Mouse (Mus musculus) frontal cortex, postnatal 25 days (tissue): ENCODE measurements around the gene Fam219a.

Source experiments
- DNase-seq, 2 experiments: peaks; one replicate each; pipeline ENCODE4 v3.0.0; 2022; ENCODE audit warnings: low spot score in 2 of 2

Fam219a gene

DNA sequence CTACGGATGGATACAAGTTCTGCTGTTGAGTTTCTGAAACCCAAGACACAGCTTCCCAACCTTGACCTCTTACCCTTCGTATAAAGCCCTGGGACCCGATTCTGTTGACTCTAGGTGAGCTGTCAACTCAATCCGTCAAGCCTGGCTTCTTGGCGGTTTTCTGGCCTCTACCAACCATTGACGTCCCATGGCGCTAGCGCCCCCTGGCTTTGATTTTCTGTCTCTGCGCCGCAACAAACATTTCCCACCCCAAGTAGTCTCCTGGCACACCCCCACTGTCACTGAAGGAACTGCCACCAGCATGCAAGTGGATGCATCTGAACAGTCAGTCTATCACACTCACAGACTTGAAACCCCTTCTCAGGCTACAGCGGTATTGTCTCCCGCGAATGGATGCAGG is 63.2 kb downstream of the Fam219a start:
- no peak for DNase-seq

DNA sequence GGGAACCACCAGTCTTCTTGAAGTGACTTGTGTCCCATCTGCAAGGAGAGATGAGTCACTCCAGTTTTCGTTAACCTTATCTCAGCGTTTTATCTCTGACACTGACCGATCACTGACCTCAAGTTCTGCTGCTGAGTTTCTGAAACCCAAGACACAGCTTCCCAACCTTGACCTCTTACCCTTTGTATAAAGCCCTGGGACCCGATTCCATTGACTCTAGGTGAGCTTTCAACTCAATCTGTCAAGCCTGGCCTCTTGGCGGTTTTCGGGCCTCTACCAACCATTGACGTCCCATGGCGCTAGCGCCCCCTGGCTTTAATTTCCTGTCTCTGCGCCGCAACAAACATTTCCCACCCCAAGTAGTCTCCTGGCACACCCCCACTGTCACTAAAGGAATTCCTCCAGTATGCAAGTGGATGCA is 64.2 kb downstream of the Fam219a start:
- no peak for DNase-seq

DNA sequence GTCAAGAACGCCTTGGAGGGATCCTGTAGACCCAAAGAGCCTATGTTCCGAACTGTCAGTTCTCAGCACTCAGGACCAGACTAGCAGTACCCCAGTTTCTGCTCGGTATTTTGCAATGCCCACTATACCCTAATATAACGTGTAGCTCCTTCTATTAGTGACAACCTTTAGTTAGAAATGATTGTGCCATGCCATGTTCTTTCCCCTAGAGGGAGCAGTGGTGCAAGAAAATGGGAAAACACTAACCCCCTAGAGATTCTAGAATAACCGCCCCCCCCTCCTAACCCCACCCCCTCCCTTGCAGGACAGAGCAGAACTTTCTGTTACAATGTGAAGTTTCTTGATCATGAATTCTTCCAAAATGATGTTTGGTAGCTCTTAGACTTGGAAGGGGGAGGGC is 65.0 kb downstream of the Fam219a start:
- DNase-seq, result no peak

DNA sequence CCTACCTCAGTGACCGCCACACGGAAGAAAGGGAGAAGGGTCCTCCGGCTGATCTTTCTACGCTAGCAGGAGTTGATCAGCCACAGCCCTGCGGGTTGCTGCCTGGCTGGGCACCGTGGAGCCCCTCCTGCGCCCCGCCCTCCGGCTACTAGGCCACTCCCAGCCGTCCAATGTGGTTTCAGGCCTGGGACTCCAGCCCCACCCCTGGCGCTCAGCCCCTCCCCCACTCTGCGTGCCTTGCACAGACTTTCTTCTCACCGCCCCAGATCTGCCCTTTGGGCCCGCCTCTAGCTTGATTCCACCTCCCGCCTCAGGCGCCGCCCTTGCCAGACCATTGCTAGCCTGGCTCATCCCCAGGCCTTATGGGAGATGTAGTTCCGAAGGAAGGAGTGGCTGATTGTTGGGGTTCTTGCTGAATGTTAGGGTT is 66.3 kb downstream of the Fam219a start, which contains the start of gene AI464131:
Gene AI464131 (minus strand): TSS at position 91 of the 427 bp plus-strand sequence.
- peak; percentile 86 to 88 for DNase-seq

DNA sequence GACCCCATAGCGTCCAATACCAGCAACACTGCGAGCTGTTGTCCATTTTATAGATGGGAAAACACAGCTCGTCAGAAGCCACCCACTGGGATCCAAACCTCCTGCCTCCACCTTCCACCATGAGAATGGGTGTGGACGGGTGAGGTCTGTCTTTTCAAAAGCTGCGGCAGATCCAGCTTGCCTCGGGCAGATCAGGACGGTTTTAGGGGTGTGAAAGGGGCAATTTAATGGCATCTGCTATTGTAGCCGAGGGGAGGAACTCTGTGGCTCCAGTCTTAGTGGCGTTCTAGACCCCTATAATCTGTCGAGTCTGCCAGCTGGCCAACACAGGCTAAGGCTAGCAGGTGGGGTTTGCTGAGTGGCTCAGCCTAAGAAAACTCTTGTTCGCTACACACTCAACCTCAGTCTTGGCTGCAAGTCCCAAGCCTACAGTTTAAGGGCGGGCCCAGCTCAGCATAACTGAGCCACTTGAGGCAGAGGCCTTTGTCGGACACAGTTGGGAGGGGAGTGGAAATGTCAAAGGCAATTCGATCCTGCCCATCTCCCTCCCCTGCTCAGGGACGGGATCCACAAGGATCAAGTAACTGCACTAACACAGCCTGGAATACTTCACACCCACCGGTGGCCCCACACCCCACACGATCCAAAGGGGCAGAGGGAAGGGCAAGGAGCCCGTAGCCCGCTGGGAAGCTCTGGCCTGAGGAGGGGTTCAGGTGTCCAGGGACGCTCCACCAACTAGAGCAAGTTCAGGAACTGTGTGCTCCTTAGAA is 67.0 kb downstream of the Fam219a start:
- DNase-seq, result no peak

DNA sequence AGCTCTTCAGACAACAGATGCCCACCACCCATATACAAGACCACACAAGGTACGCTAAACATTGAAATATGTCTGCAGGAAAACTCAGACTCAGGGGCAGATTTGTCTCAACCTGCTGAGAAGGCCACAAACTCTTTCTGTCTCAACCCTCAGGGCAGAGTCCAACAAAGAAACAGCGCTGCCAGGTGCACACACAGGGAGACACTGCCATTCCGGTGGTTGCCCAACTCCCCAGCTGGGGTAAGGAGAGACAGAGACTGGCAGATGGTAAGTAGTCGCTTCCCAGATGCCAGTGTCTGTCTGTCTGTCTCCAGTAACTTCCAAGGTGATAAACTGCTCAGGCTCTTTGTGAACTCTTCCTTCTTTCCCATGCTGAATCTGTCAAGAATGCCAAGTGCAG is 68.6 kb downstream of the Fam219a start:
- DNase-seq, result no peak

DNA sequence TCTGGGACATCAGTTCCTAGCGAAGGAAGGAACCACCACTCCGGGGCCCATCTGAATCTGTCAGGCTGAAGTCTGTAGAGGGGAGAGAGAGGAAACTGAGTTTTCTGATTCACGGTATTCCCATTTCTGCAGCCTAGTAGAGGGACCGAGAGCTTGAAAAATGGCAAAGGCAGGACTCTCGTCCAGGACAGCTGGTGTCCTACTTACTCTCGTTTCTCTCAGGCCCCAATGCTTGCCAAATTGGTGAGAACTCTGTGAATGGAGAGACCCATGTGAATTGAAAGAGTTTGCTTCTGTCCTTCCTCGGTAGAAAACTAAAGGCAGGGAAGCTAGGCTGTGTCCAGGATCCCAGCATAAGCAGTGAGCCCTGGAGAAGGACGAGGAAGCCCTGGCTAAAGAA is 69.7 kb downstream of the Fam219a start:
- no peak for DNase-seq

DNA sequence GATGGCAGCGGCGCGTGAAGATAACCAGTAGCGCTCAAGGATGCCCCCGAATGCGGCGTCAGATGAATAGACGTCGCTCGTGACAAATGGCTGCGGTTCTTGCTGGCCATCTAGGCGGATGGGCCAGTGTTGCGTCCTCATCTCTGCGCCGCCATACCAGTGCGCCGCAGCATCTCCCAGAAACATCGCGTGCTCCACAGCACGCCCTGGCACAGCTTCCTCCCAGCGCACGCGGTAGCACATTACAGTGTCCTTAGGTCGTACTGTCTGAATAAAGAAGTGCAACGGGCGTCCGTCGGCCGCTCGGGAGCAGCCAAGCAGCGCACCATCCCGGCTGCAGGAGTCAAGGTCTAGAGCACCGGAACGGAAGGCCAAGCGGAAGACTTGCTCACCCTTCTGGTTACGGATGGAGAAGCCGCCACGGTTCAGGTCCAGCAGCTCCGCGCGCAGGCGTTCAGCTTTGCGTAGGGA is 70.4 kb downstream of the Fam219a start:
- DNase-seq, result no peak

DNA sequence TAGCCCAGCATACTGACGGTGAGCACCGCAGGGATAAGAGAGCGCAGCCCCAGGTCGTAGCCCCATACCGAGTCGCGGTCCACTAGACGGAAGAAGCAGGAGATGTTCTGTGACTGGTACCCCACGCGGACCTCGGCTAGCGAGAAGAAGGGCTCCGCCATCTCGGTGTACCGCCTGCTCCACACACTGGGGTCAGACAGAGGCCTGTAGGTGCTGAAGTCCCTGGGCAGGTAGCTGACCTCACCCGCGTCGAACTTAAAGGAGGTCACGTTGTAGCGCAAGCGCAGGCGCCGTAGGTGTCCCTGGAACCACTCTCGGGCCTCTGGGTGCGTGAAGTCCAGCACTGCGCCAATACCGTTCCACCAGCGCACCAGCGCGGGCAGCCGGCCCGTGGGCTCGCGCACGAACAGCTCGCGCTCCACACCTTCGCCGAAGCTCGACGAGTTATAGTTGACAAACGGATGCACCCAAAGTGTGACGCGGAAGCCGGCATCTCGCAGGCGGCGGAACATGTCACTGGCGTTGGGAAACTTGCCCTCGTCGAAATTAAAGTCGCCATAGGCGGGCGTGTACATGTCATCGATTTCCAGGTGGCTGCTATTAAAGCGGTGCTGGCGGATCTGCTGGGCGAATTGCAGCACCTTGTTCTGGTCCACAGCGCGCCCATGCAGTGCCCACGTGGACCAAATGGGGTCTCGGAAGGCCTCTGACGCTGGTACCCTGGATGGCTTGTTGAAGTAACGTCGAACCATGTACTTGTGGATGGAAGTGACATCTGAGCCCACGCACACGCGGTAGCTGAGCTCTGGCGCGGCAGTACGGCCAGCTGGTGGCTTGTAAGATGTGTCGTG is 71.1 kb downstream of the Fam219a start:
- no peak for DNase-seq

DNA sequence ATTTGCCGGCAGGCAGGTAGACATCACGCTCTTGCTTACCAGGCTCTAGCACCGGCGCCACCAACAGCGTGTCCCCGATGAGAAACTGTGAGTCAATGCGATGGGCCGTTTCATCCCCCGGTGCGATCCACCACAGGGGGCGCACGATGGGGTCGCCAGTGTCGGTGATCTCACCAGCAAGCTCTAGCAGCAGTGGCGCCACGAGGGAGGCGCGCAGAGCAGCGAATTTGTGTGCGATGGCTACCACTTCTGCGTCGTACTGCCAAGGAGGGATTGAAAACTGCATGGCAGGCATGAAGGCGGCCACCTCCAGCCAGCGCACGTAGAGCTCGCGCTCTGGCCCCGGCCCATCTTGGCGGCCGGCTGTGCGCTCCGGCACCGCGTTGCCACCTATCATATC is 71.8 kb downstream of the Fam219a start:
- DNase-seq, result no peak

DNA sequence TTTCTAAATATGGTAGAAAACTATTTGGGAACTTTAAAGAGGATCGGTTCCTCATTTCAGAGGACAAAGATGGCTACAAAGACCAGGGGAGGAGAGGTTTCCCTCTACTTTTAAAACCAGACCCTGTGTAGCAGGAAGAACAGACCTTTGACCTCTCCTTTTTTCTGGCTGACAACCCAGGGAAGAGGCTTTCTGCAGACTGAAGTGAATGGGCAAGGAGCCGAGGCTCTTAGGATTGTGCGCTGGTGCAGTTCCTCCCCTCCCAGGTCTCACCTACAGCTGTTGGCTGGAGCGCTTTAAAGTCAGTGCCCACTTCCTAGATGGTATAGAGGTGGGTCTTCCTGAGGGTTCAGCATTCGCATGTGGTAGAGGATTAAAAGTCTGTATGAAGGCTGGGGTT is 72.3 kb downstream of the Fam219a start:
- DNase-seq, result no peak

DNA sequence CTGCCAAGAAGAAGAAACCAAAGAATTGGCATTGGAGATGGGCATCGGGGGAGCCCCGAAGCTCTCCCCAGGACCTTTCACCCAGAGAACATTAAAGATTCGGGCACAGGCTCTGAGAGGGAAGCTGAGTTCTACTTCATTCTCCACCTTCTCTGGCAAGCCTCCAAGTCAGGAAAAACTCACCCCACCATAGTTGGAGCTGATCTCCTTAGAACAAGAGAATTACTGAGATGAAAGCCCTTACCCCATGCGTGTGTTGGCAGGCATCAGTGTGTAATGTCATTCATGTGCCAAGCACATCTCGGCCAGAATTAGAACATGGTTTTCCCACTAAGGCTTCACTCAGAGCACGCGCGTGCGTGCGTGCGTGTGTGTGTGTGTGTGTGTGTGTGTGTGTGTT is 73.5 kb downstream of the Fam219a start:
- no peak for DNase-seq

DNA sequence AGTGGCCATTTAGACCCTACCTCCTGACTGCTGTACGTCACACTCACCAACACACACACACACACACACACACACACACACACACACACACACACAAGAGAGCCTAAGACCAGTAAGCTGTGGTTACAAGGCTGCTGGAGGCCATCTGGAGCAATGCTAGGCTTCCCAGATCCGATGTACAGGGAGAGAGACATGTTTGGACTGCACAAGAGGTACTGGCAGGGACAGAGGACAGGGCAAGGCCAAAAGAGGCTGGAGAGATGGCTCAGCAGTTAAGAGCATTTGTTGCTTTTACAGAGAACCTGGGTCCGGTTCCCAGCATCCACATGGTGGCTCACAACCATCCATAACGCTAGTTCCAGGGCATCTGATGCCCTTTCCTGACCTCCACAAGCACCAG is 74.3 kb downstream of the Fam219a start:
- DNase-seq, result no peak

DNA sequence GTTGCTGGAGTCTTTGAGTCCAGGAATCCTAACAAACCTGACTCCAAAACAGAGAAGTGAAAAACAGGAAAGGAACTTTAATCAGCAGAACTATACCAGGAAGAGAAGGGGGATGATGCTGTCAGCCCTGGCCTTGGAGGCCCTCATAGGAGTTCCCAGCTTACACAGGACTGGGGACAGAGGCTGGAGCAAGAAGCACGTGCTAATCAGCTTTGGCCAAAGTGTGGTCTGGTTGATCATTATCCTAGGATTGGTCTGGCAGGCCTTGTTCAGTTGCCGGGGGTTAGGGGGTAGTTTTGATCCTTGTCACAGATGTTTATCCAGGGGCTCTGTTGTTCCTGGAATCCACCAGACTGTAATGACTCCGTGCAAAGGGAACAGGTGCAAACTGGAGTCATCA is 75.0 kb downstream of the Fam219a start:
- DNase-seq, result no peak

DNA sequence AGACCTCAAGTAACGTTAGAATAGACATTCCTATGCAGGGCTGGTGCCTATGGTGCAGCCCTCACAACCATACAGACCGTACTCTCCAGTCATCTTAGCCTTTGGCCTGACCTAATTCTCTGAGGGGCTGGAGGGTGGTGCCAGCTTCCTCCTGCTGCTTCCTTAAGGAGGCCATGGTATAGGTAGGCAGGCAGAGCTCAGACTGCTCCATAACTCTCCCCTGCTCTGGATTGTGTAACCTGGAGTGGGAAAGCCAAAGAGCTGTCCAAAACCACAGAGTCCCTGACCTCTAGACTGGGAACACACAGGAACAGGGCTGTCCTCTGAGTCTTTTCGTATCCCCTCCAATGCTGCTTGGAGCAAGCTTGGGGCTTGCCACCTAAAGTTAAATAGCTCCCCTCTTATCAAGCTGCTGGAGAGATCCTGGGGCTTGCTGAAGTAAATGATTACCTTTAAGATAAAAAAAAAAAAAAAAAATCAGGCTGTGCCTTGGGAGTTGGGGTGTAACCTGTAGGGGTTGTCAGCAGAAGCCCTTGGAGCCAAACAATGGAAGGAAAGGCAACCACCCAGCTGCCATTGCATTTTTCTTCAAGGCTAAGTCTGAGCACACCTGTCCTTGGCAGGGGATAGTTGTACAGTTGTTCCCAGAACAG is 75.7 kb downstream of the Fam219a start:
- no peak for DNase-seq

DNA sequence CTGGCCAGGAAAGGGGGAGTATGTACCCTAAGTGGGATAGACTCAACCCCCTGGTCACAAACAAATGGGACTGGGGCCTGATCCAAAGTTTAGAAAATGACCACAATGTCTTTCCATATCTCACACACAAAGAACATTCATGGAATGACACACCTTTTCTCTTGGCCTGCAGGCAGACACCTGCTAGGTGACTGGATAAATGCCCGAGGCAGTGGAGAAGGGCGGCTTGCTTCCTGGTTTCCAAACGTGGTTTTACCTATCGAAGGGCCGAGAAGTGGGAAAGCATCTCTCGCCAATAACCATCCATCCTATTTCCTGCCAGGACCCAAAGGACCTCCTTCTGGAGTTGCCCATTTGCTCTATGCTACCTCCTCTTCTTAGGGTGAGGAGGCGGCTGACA is 76.4 kb downstream of the Fam219a start:
- DNase-seq, result no peak

DNA sequence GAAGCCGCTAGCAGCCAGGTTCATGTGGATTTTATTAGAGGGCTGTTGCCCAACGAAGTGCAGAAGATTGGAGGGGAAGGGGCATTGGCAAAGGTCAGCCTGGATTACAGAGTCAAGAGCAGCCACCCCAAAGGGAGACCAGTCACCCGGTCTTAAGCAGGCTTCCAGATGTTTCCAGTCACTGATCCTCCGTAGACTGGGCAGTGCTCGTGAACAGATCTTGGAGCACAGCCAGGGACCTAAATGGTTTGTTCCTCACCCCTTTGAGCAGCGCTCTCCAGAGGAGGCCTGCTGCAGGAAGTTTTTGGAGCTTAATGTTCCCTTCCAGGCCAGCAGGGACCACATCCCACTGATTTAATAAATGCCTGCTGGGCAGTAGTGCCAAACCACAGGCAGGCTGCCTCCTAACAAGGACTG is 87.7 kb downstream of the Fam219a start:
- DNase-seq, result no peak

DNA sequence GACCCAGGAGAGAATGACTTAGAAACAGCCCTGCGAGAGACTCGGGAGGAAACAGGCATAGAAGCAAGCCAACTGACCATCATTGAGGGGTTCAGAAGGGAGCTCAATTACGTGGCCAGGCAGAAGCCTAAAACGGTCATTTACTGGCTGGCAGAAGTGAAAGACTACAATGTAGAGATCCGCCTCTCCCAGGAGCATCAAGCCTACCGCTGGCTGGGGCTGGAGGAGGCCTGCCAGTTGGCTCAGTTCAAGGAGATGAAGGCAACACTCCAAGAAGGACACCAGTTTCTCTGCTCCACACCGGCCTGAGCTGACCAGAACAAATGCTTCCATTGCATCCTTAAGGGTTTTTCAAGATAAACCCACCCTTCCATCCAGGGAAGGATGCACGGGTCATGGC is 89.1 kb downstream of the Fam219a start:
- no peak for DNase-seq

DNA sequence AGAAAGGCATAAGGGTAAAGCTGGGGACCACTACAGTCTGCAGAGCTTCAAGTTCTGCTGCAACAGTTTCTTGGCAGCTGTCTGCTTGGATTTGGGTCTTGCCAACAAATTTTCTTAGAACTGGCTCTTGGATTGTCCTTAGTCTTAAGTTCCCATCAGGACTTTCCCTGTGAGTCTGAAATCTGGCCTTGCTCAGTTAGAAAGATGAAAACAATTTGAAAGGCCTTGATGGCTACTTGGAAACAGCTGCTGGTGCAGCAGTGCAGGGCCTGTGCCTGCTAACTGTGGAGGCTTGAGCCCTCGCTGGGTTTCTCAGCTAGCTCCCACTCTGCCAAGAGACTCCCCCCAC is 89.9 kb downstream of the Fam219a start:
- no peak for DNase-seq

DNA sequence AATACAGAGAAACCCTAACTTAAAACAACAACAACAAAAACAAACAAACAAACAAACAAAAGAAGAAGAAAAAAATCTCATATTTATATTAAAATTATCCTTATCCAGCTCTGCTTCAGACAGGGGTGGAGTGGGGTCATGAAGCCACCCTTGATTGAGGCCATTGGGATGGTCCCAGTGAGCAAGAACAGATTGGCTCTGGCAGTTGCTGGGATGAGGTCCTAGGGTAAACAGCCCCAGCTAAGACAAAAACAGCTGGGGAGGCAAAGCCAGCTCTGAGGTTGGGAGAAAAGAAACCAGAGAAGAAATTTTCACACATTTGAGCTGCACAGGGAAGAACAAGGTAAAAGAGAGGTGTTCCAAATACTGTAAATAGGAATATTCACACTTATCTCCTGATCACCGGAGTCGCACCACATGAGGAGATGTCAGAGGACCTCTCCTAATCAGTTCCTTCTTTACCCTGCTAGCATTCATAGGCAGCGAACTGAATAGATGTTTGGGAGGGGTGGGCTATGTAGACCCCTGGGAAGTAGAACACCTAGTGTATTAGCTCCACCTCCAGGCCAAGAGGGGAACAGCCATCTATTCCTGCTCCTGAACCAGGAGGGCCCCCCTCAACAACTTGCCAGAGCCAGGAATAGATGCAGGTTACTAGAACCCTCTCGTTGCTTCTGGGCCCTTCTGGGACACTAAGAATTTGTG is 90.4 kb downstream of the Fam219a start:
- no peak for DNase-seq

DNA sequence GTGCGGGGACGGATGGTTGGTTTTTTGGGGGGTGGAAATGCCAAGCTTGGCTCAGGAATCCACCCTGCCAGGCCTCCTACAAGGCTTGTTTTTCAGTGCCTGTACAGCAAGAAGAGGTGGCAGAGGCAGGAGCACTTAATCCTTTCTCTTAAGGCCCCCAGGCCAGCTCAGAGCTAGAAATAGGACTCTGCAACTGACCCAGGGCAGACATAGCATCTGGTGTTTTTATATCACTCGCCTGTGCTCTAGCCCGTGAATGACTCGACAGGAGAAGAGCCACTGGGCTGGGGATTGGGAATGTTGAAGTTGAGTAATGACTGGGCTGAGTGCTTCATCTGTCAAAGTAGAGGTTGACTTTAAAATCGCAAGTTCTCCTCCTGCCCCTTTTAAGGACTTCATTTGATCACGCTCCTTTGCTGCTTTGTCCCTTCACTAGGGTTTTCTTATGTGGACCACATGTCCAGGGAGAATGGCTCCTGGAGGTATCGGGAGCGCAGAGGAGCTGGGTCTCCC is 91.6 kb downstream of the Fam219a start:
- DNase-seq, result no peak

DNA sequence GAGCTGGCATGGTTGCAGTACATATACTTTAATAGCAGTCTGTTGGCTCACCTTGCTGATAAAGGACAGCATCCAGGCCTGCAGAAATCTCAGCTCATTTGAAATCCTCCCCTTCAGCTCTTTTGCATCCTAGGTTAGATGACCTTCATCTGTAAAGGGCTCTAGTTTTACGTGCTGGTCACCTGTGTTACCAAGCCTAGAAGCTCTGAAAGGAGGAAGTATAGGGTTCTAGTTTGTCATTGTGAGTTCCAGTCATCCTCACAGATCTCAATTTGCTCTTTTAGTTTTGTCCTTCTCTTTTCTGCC is 98.0 kb downstream of the Fam219a start:
- DNase-seq, result no peak
